Mouse (Mus musculus) lung, embryonic 16.5 days (tissue): ENCODE data around the gene Vmn1r4. TPM values are rescaled to one million over a fixed set of nuclear protein-coding genes. Genes with fewer than 3 reads are reported as not detected.
A peak's percentile ranks its signal among the peaks of the same experiment; 100 is the strongest.

Experiments used
- ATAC-seq: fragments of 200-750 bp; cut with Nextera tagmentation; 2 replicates; pipeline ENCODE4 v1.8.0; 2017; ENCODE audit warnings: low read depth, mild to moderate bottlenecking, moderate library complexity
- H3K27ac ChIP-seq: fragments of 300-500 bp; sonication (generic); 2 replicates; pipeline ENCODE4 v1.5.1; 2014; ENCODE audit warnings: mild to moderate bottlenecking, control low read depth, low read length
- H3K27me3 ChIP-seq: fragments of 300-500 bp; sonication (generic); 2 replicates; pipeline ENCODE4 v1.6.1; 2014; ENCODE audit warnings: low read depth, low read length, mixed read lengths; ENCODE audit not compliant: control insufficient read depth, insufficient read depth
- H3K36me3 ChIP-seq: fragments of 300-500 bp; sonication (generic); 2 replicates; pipeline ENCODE4 v1.6.1; 2014; ENCODE audit warnings: low read length; ENCODE audit not compliant: control insufficient read depth, insufficient read depth
- H3K4me1 ChIP-seq: fragments of 300-500 bp; sonication (generic); replicated peaks from 2 replicates; pipeline ENCODE4 v1.6.1; 2014; ENCODE audit warnings: low read length, mixed read lengths; ENCODE audit not compliant: control insufficient read depth, insufficient read depth
- H3K4me2 ChIP-seq: fragments of 300-500 bp; sonication (generic); 2 replicates; pipeline ENCODE4 v1.6.1; 2014; ENCODE audit warnings: low read depth, low read length, control low read depth
- H3K4me3 ChIP-seq: fragments of 300-500 bp; sonication (generic); 2 replicates; pipeline ENCODE4 v1.5.1; 2014; ENCODE audit warnings: mild to moderate bottlenecking, low read length, control low read depth
- H3K9ac ChIP-seq: fragments of 300-500 bp; sonication (generic); 2 replicates; pipeline ENCODE4 v1.6.1; 2014; ENCODE audit warnings: low read length, control low read depth
- H3K9me3 ChIP-seq: fragments of 300-500 bp; sonication (generic); 2 replicates; pipeline ENCODE4 v1.6.1; 2016; ENCODE audit warnings: low read length; ENCODE audit not compliant: control insufficient read depth
- WGBS: fragments of 180-500 bp; shearing (Covaris S2); extraction: QIAGEN DNeasy Blood & Tissue Kit; methylation state at CpG from one replicate; pipeline ENCODE4 v1.1.7; 2014; 5-methylcytosine and 5-hydroxymethylcytosine counted together
- polyA plus RNA-seq: library from polyadenylated mRNA; unstranded; fragments of >200 nt; fragmentation: Nextera tagmentation; extraction: Ambion mirVana; gene quantifications from 2 replicates; pipeline ENCODE4 v1.2.1, GENCODE M21; 2015

The Vmn1r4 gene
- polyA plus RNA-seq, 1 experiment from 2014 or later = 0.19 TPM

- no peak overlapping the region for H3K9ac ChIP-seq
- H3K4me3 ChIP-seq = no peak overlapping the region
- no peak for ATAC-seq
- no peaks in the 10 kb centered on the region for H3K9me3 ChIP-seq
- H3K27me3 ChIP-seq = no peaks in the 10 kb centered on the region
- H3K36me3 ChIP-seq = no peaks in the 10 kb centered on the region
- WGBS = 73% methylated on average over 7 of the region's 7 CpGs
- H3K4me2 ChIP-seq = no peak overlapping the region
- H3K27ac ChIP-seq = no peak overlapping the region
- peaks cover 10% of the 10 kb centered on the region; the same call in 1 of the 2 replicates for H3K4me1 ChIP-seq
Observed at GRCm38 (mm10) chr6:56902606-56903520, 21.0 kb upstream of the Vmn1r4 start.

- no peak for ATAC-seq
- no peak overlapping the region for H3K9ac ChIP-seq
- no peak overlapping the region for H3K27ac ChIP-seq
- no peaks in the 10 kb centered on the region for H3K36me3 ChIP-seq
- H3K9me3 ChIP-seq = no peaks in the 10 kb centered on the region
- WGBS = 32% methylated on average over 6 of the region's 6 CpGs
- no peak overlapping the region for H3K4me2 ChIP-seq
- no peaks in the 10 kb centered on the region for H3K27me3 ChIP-seq
- H3K4me1 ChIP-seq = peaks cover 10% of the 10 kb centered on the region; the same call in 1 of the 2 replicates
- H3K4me3 ChIP-seq = no peak overlapping the region
Observed at GRCm38 (mm10) chr6:56903831-56904230, 20.0 kb upstream of the Vmn1r4 start.

DNA sequence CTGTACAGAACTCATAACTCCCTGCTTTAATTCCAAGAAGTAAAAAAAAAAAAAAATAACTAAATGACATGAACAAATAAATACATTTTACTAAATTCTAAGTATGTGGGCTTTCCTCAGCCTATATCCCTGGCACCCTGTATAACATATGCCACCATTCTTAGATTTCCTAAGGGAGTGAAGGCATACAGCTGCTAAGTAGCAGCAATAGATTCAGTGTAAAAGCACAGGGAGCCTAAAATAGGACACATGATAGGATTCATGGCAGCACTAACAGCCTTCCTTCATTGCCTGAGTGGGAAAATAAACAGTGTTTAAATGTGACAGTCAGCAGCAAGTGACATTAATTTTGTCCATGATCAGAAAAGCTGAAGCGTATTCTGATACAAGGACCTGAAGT is 19.5 kb upstream of the Vmn1r4 start:
- Histone ChIP-seq H3K9me3 (no peaks in the 10 kb centered on the region), H3K9ac (no peak overlapping the region), H3K4me1 (peaks cover 10% of the 10 kb centered on the region; the same call in 1 of the 2 replicates), H3K4me3 (no peak overlapping the region), H3K27ac (no peak overlapping the region), H3K4me2 (no peak overlapping the region), H3K36me3 (no peaks in the 10 kb centered on the region), H3K27me3 (no peaks in the 10 kb centered on the region)
- no peak for ATAC-seq
- WGBS = 73% methylated on average over 1 of the region's 1 CpGs

DNA sequence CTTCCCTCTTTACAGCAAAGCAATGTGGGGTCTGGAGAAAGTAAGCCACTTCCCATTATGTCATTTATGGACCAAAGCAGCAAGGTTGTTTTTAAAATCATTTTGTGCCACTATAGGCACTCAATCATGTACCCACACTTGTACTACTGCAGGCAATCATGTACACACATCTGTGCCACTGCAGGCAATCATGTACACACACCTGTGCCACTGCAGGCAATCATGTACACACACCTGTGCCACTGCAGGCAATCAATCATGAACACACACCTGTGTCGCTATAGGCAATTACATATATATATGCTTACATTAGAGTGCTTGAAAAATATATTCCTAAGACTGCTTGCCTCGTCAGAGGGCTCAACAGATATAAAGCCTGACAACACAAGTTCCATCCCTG is 18.8 kb upstream of the Vmn1r4 start:
- Histone ChIP-seq H3K4me2 (no peak overlapping the region), H3K4me3 (no peak overlapping the region), H3K27me3 (no peaks in the 10 kb centered on the region), H3K9me3 (no peaks in the 10 kb centered on the region), H3K27ac (no peak overlapping the region), H3K4me1 (peaks cover 10% of the 10 kb centered on the region; the same call in 1 of the 2 replicates), H3K9ac (no peak overlapping the region), H3K36me3 (no peaks in the 10 kb centered on the region)
- 60% methylated on average over 2 of the region's 2 CpGs for WGBS
- no peak for ATAC-seq

GRCm38 (mm10) chr6:56905486-56905885 is 18.3 kb upstream of the Vmn1r4 start:
- H3K27me3 ChIP-seq = no peaks in the 10 kb centered on the region
- H3K4me2 ChIP-seq = no peak overlapping the region
- ATAC-seq = no peak
- H3K9me3 ChIP-seq = no peaks in the 10 kb centered on the region
- whole genome bisulfite sequencing = 90% methylated on average over 5 of the region's 5 CpGs
- H3K36me3 ChIP-seq = no peaks in the 10 kb centered on the region
- H3K4me3 ChIP-seq = no peak overlapping the region
- H3K9ac ChIP-seq = no peak overlapping the region
- peaks cover 10% of the 10 kb centered on the region; the same call in 1 of the 2 replicates for H3K4me1 ChIP-seq
- H3K27ac ChIP-seq = no peak overlapping the region

GRCm38 (mm10) chr6:56906121-56906846 is 17.5 kb upstream of the Vmn1r4 start:
- Histone ChIP-seq H3K9ac (no peak overlapping the region), H3K36me3 (no peaks in the 10 kb centered on the region), H3K4me1 (peaks cover 7% of the 10 kb centered on the region; the same call in 1 of the 2 replicates), H3K27ac (no peak overlapping the region), H3K4me2 (no peak overlapping the region), H3K27me3 (no peaks in the 10 kb centered on the region), H3K9me3 (no peaks in the 10 kb centered on the region), H3K4me3 (no peak overlapping the region)
- ATAC-seq = no peak
- 73% methylated on average over 8 of the region's 8 CpGs for WGBS

GRCm38 (mm10) chr6:56907973-56908372 is 15.8 kb upstream of the Vmn1r4 start:
- Histone ChIP-seq H3K36me3 (no peaks in the 10 kb centered on the region), H3K4me1 (peaks cover 4% of the 10 kb centered on the region; the same call in 1 of the 2 replicates), H3K4me3 (no peak overlapping the region), H3K27me3 (no peaks in the 10 kb centered on the region), H3K27ac (no peak overlapping the region), H3K9me3 (no peaks in the 10 kb centered on the region), H3K9ac (no peak overlapping the region), H3K4me2 (no peak overlapping the region)
- WGBS = 91% methylated on average over 3 of the region's 3 CpGs
- ATAC-seq = no peak

GRCm38 (mm10) chr6:56908397-56908796 is 15.4 kb upstream of the Vmn1r4 start:
- Histone ChIP-seq H3K36me3 (no peaks in the 10 kb centered on the region), H3K27me3 (no peaks in the 10 kb centered on the region), H3K4me3 (no peak overlapping the region), H3K4me1 (peaks cover 4% of the 10 kb centered on the region; the same call in 1 of the 2 replicates), H3K27ac (no peak overlapping the region), H3K4me2 (no peak overlapping the region), H3K9me3 (no peaks in the 10 kb centered on the region), H3K9ac (no peak overlapping the region)
- WGBS = 82% methylated on average over 2 of the region's 2 CpGs
- no peak for ATAC-seq

GRCm38 (mm10) chr6:56908912-56909311 is 14.9 kb upstream of the Vmn1r4 start:
- ATAC-seq = peak; percentile 75; the same call in 1 of the 2 replicates
- no peaks in the 10 kb centered on the region for H3K36me3 ChIP-seq
- 4% methylated on average over 4 of the region's 4 CpGs for WGBS
- no peak overlapping the region for H3K4me3 ChIP-seq
- H3K9ac ChIP-seq = no peak overlapping the region
- H3K27ac ChIP-seq = no peak overlapping the region
- H3K4me2 ChIP-seq = no peak overlapping the region
- H3K27me3 ChIP-seq = no peaks in the 10 kb centered on the region
- H3K9me3 ChIP-seq = no peaks in the 10 kb centered on the region
- H3K4me1 ChIP-seq = peaks cover 2% of the 10 kb centered on the region; the same call in 1 of the 2 replicates
